Mouse (Mus musculus): ENCODE data around the gene Bnc2.

Gene Bnc2

DNA sequence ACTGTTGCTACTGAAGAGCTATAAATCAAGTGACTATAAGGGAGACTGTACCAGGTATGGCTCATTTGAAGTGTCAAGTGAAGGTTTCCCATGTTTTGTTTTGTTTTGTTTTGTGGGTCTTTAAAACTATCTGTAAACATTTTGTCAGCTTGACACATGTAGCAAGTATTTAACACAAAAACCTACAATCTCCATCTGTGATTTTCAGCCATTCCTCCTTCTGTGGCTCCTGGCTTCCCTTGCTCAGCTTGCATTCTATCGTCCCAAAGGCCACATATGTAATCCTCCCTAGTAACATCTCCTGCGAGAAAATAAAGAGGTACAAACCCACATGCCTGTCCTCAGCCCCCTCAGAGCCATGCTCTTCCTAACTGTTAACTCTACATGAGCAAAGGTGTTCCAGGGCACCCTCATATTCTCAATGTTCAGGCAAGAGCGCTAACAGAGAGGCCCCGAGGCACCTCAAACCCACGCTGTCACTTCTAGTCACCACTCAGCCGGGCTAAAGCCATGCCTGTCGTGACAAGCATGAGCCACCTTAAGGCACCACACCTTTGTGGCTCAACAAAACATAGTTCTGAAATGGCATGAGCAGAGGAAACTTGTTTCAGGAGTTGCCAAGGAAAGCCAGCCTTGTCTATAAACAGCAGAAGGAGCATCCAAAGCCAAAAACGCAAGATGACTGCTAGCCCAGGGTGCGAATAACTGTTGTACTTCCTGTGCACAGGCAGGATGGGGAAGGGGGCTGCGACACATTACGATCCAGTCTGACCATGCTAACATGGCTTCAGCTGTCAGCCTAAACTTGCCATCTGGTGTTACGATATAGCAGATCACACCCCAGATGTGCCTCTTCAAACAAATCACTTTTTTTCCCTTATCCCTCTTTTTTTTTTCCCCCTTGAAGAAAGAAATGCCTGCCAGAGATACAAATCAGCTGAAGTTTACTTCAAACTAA is 42.0 kb downstream of the Bnc2 start:
- no peak for DNase-seq (ENCODE audit: low read depth)

DNA sequence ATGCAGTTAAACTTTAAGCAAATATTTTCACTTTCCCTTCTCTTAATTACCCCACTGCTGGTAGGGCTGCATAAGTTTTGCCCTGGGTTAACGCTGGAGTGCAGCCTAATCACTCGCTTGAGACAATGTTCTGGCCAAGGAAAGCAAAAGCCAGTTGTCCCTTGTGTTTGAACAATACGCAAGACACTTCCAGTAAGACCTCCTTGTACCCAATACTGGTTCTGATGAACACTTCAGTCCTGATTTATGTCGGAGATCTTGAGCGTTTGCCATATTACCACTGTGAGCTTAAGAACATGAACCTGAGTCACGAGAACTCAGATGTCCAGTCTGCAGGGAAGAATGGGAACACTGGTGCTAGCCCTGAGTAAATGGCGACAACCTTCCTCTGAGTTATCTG is 47.5 kb downstream of the Bnc2 start:
- no peak for DNase-seq (ENCODE audit: low read depth)

DNA sequence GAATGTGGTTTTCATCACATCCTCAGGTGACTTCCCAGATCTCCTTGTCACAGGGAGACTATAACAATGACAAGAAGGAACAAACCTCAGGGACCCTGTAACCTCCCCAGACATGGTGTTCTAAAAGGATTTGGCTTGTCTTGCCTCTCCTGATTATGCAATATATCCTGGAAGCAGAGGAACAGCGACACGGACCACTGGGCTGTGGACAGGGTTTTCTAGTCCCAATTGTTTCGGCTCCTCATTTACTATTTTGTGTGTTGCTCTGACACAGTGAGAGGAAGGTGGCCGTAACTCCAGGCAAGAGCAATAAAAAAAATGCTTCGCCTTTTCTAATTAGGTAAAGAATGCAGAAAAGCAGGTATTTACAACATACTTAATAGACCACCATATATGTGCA is 51.8 kb downstream of the Bnc2 start:
- no peak for DNase-seq (ENCODE audit: low read depth)

DNA sequence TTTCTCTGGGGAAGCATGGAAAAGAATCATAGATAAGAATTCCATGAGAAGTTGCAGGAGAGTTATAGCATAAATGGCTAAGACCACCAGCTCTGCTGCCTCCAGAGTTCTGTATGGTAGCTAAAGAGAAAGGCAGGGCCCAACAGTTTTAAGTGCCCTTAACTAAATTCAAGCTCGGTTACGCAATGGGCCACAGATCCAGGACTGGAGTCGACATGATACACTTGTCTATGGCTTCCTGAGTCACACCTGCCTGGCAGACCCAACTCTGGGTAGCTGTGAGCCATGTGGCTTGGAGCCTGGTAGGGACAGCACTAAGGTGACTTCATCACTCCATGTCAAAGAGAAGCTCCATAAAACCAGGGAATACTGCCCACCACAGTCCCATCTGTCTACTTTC is 53.3 kb downstream of the Bnc2 start:
- DNase-seq (ENCODE audit: low read depth): no peak

DNA sequence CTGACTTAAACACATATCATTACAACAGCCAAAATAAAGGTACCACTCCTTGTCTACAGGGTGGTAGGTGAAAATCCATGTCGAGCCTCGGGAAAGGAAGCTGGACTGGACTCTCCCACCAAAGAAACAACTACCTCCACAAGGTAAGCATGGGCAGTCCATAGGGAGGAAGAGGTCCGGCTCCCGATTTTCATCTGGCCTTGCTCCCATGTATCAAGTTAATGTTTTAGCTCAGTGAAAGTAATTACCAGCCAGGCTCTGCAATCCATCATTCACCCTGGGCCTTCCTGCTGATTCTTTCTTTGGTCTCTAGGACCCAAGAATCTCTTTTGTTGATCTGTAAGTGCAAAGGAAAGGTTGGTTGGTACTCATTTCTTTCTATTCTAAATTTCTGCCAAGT is 65.2 kb downstream of the Bnc2 start:
- DNase-seq (ENCODE audit: low read depth): no peak

DNA sequence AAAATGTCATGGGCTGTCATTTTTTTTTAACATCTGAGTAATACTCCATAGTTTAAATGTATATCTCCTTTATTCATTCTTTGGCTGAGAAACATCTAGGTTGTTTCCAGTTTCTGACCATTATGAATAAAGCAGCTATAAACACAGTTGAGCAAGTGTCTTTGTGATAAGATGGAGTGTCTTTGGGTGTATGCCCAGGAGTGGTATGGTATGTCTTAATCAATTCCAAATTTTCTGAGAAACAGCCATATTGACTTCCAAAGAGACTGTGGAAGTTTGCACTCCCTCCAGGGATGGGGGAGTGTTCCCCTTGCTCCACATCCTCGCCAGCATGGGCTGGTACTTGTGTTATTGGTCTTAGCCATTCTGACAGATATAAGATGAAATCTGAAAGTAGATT is 70.6 kb downstream of the Bnc2 start:
- no peak for DNase-seq (ENCODE audit: low read depth)

DNA sequence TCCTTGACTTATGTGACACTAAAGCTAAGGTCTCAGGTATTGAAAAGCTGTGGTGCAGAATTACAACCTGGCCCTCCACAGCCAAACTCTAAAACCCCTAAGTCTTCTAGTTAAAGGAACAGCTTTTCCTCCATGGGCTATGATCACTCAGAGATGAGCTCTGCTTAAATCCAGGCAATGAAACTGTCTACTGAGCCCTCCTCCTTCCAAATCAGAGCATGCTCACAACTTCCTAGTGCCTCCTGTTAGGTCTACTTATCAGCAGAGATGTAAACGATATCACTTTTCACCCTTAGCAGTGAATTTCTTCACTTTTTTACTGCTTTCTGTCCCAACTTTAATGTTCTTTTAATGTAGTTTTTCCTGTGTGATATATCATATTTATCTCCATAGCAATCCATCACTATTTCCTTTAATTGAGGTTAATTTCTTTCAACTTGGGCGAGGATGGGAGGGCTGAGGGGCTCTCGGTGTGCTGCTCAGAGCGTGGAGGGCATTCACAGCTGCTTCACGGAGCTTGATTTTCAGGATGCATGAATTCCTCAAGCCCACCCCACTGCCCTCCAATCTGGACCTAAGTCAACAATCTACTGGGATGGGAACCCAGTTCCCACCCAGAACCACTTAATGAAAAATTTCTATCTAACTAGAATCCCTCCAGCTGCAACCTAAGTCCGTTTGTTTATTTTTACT is 94.7 kb downstream of the Bnc2 start:
- no peak for DNase-seq (ENCODE audit: low read depth)

DNA sequence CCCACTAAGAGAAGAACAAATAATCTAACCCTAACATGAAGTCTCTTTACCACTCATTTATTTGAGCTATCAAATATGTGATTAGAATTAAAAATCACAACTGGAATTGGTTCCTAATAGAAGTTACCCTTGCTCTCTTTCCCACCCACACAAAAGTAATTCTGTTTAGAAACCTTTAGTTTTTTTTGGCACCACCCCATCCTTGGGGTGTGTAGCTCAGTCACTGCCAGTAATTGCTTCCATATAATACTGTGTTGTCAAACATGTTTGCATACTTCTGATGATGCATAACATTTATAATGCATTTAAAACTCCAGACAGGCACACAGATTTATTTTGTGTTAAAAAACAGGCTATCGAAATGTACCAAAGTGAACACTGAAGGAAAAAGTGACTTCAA is 96.8 kb downstream of the Bnc2 start:
- DNase-seq (ENCODE audit: low read depth): no peak

DNA sequence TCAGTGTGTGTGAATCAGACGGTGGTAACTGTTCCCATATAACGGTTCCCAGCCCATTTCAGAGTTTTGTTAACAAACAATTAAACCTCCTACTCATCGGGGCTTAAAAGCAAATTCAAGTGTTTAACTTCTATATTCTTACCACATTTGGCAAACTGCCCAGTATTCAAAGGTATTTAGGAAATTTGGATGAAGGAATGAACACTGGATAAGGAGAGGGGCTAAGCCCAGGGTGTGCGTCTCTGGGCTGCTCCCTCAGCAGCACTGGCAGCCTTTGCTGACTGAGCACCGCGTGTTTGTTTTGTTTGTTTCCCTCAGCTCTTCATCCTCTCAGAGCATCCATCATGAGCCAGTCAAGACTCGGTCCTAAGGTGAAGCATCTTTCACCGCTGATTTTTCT is 109.0 kb downstream of the Bnc2 start:
- DNase-seq (ENCODE audit: low read depth): no peak

DNA sequence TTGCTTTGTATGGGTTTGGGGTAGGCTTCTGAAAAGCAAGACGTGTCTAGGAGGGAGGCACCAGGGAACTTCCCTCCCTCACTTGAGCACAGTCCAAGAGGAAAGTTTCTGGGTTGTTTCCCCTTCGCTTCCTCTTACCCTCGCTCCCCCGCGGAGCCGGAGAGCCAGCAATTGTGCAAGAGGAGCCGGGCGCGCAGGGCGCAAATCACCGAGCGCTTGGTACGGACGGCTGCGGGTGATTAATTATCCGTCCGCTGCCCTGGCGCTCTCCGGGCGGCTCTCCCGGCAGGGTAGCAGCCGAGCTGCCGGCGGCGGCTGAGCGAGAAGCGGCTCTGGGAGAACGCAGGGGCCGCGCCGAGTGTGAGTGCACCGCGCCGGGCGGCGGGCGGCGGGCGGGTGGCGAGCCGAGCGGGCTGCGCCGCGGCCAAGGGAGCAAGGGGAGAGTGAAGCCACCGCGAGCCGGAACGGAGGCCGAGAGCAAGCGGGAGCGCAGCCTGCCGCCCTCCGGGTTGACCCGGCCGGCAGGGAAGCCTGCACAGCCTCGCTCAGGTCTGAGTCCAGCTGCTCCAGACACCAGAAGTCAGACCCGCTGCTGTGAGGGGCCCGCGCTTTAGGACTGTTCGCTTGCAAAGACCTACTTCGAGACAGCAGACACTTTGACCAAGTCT is 129.7 kb downstream of the Bnc2 start:
- no peak for DNase-seq (ENCODE audit: low read depth)

DNA sequence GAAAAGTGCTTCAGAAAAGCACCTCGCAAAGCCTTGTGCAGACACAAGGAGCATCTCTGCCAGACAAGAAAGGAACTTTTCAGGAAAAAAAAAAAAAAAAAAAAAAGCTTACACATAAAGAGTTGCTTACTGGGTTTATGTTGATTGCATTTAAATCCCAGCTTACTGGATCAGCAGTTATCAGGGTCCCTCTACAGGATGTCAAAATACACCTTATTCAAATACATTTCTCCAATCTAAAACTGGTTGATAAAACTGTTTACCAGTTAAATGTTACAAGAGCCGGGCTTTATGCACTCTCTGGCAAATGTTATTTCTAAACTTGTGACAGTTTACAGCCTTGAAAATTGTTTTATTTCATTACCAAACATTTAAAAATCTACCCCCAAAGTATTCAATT is 130.4 kb downstream of the Bnc2 start:
- no peak for DNase-seq (ENCODE audit: low read depth)

DNA sequence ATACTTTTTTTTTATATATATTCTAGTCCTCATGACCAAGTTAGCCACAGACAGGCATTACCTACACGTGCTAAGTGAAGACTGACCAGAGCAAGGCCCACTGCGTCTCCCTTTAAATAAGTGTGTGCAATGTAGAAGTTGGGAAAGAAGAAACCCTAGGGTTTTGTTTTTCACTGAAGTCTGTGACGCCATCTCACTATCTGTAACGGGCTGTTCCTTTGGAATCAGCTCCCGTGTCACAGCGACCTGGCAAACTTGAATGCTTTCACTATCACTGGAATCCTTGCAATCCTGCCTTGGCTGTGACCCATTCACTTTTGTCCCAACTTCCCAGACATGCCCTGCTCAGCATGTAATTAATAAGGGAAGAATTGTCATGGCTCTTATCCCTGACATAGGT is 134.5 kb downstream of the Bnc2 start:
- no peak for DNase-seq (ENCODE audit: low read depth)

DNA sequence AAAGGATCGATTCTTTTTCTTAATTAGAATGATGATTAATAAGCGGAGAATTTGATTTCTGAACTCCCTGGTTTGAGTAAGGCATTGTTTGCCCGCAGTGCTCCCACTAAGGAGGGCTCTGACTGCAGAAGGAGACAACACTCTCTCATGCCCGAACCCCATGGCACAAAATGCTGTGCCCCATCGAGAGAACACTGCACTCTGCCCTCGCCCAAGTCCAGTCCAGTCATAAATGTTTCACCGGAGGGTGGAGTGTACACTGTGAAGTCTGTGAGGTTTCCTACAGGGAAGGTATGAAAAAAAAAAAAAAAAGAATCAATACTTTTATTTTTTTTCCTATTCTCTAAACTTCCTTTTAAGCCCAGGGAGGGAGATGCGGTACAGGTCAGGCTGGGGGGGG is 135.7 kb downstream of the Bnc2 start:
- no peak for DNase-seq (ENCODE audit: low read depth)

DNA sequence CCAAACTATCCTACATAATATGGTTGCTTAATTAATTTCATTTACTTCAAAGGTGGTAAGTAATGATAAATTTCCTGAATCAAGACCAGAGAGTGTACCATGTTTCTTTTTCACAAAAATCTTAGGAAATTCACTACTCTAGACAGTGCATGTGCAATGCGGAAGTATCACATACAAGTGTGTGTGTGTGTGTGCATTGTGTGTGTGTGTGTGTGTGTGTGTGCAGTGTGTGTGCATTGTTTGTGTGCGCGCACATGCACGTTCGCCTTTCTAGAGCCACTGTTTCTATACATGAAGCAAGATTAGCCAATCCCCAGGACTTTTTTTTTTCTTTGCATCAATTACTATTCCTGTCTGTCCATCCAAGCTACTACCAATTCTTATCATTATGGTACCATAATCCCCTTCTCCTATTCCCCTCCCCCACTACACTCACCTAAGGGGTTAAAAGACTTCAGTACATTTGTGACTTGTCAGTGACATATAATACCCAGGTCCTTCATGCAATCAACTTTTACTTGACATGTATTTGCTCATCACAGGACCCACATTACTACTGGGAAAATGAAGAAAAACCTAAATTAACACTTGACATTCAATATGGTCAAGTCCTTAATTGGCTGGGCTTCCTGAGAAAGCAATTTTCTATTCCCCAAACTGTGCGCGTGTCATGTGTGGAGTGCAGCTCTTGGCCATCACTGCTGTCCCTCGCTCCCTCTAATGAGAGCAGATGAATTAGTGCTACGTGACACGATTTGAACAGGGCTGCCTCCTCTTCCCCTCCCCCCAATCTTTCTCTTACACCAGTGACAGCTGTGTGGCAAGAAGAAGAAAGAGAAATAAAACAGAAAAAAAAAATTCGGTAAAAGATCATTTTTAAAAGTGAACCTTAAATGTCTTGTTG is 145.9 kb downstream of the Bnc2 start:
- DNase-seq (ENCODE audit: low read depth): no peak

DNA sequence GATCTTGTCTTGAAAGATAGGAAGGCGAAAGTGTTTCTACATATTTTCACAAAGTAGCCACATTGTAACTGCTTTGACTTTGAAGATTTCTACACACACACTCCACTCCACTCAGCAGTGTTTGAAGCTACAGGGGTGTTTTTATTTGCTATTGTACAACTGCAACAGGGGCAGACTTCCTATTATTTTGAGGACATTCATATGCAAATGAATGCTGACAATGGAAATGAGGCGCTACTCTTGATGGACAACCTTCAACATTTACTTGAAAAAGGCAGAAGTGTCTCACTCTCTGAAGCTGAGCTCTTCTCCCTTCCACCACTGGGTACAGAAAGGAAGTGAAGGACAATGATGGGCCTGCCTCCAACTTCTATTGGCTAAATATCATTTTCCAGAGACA is 146.7 kb downstream of the Bnc2 start:
- no peak for DNase-seq (ENCODE audit: low read depth)

DNA sequence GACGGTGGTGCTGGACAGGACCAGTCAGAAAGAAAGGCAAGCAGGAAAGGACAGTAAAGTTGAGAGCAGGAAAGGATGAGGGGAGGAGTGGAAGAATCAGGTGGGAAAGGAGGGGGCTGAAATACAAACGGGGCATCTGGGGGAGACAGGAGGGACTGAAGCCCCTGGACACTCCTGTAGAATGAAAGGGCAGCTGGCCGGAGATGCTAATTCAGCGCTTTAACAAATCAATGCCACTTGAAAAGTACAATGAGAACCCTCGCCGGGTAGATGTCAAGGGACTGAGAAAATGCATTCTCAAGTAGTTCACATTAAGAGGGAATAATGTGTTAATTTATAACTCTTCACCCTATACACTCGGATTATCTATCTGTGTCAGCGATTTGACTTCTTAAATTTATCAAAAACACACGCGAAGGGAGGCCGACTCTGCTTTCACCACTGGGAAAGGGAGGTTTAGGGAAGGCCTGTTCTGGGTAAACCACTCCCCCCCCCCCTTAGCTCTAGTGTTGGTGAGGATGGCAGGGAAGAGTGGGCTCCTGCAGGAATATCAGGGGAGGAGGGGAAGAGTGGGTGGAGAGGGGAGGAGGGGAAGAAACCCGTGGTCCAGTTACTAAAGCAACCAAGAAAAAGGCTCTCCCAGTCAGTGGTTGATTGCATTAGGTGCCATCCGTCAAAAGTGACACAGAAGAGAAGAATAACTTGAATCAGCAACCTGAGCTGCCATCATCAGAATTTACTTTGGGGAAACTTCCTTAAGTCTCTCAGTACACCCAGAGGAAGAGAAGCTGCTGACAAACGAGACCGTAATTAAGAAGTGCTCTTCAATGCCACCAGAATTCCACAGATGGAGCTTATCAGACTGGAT is 147.8 kb downstream of the Bnc2 start:
- no peak for DNase-seq (ENCODE audit: low read depth)

DNA sequence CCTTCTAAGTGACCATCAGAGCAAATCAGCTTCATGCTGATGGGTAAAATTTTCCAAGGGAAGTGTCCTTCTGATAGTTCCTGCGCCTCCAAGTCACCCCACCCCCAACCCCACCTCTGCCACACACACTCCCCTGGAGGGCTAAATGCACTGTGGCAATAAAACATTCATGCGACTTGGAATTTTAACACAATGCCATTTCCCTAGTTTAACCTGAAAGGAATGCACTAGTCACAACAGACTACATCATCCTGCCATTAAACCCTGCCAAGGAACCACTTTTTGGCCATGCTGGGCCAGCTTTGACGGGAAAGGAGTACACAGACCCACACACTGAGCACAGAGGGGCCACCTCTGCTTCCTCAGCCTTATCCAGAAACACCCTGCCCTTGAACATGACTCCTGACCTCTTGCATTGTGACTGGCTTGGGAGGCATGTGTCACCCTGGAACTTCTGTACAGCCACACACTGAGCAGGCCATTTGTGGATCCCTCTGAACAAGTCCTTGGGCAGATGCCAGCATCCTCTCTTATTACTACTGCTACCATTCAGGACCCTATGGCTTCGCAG is 151.3 kb downstream of the Bnc2 start:
- no peak for DNase-seq (ENCODE audit: low read depth)

DNA sequence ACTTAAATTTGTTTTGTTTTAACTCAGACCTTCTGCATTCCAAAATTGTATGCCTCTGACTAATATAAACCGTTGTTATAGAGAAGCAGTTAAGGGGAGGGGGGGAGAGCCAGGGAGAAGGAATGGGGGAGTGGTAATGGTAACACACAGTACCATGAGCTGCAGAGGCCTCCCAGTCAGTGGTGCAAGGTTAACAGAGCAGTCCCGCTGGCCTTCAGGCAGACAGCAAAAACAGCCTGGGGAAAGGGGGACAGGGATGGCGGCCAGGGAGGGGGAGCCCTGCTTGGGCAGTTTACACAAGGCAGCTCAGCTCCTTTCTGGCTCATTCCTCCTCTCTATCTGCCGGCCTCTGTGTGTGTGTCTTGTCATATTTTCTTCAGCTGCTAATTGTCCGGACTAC is 151.9 kb downstream of the Bnc2 start:
- DNase-seq (ENCODE audit: low read depth): no peak

DNA sequence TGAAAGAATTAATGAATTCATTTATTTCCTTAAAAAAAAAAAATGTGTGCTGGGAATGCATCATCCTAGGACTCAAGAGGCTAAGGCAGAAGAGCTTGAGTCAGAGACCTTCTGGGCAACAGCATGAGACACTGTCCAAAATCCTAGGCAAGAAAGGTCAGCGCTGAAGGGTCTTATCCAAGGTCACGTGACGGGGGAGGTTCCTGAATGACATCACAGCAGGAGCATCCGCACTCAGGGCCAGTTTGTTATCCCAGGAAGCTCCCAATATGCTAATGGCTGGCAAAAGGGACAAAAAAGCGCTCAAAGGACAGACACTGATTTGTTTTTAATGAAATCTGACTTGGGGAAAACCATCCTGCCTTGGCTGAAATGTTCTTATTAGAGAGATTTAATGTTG is 153.5 kb downstream of the Bnc2 start:
- no peak for DNase-seq (ENCODE audit: low read depth)

DNA sequence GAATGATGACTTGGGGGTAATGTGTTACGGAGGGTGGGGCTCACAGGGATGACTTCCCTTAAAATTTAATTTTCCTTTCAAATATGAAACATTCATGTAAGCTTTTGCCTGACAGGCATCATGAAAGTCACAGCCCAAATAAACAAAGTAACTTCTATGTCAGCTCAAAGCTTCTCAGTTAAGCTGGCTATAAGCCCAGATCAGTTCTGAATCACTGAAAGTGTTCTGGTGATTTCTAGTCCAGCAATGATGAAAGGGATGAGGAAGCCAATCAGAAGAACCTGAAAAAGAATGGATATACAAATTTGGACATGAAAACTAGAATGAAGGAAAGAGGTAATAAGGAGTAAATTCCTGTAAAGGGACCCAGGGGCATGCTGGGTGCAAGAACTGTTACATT is 164.6 kb downstream of the Bnc2 start:
- no peak for DNase-seq (ENCODE audit: low read depth)

DNA sequence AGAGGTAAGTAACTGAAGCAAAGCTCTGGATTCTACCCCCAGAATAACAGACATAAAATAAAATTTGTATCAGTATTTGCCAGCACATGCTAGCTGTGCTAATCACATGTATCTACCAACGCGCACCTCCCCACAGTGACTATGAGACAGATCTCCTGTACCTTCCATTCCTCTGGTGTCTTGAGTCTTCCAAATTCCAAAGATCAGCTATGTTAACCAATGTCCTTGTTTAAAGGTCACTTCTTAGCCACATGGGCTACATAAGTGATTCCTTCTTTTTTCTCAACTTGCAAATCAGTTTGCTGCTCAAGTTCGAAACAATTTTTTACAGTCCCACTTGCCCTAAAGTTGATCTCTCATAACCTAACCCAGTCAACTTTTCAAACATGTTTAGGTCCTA is 167.5 kb downstream of the Bnc2 start:
- no peak for DNase-seq (ENCODE audit: low read depth)

Measured in naive thymus-derived CD4-positive, alpha-beta T cell, adult 2 months (primary cell).